Mouse (Mus musculus) 3T3-L1 (cell line): ENCODE data around the gene Zbtb44.
A peak's percentile ranks its signal among the peaks of the same experiment; 100 is the strongest.

ENCODE experiments used
- DNase-seq: peaks from one replicate; pipeline ENCODE4 v3.0.0-alpha.2; 2015; ENCODE audit warnings: low read depth, low spot score

The Zbtb44 gene

GRCm38 (mm10) chr9:31115586-31115985, 85.1 kb downstream of the Zbtb44 start:
- no peak for DNase-seq

- no peak for DNase-seq
Observed at GRCm38 (mm10) chr9:31117088-31117487, 86.6 kb downstream of the Zbtb44 start.

- DNase-seq: peak; percentile 35
Observed at GRCm38 (mm10) chr9:31117488-31117887, 87.0 kb downstream of the Zbtb44 start.

GRCm38 (mm10) chr9:31118520-31119298, 88.3 kb downstream of the Zbtb44 start:
- peak; percentile 40 for DNase-seq

- DNase-seq: no peak
Observed at GRCm38 (mm10) chr9:31119405-31119804, 89.0 kb downstream of the Zbtb44 start.

GRCm38 (mm10) chr9:31119882-31120532, 89.6 kb downstream of the Zbtb44 start:
- DNase-seq: no peak

GRCm38 (mm10) chr9:31120533-31120915, 90.1 kb downstream of the Zbtb44 start:
- no peak for DNase-seq

- DNase-seq: no peak
Observed at GRCm38 (mm10) chr9:31122464-31123030, 92.1 kb downstream of the Zbtb44 start.
